Mouse (Mus musculus): Measurements from ENCODE around the gene Kcnk16. TPM values are rescaled to one million over a fixed set of nuclear protein-coding genes. Genes with fewer than 3 reads are reported as not detected.

Kcnk16 gene
- polyA plus RNA-seq, 1 experiment: not detected

- H3ac ChIP-seq (ENCODE audit: control insufficient read depth, insufficient read length, low read depth): no peak overlapping the region
- H3K79me3 ChIP-seq (ENCODE audit: low read depth): no peaks in the 10 kb centered on the region
- TF ChIP-seq USF1 (IDR thresholded peaks at IDR 0.05; ENCODE audit: low read depth) (no peak), FOSL1 (IDR thresholded peaks at IDR 0.05; ENCODE audit: insufficient read depth, low read length, poor library complexity, severe bottlenecking) (no peak), MAX (IDR thresholded peaks at IDR 0.05) (no peak), MYOG (IDR thresholded peaks at IDR 0.05; ENCODE audit: control insufficient read depth, extremely low read depth, insufficient read length) (no peak), CEBPB (IDR thresholded peaks at IDR 0.05; ENCODE audit: low read depth) (no peak), MYOD1 (IDR thresholded peaks at IDR 0.05; ENCODE audit: control insufficient read depth, insufficient read length, low read depth) (no peak), CTCF (IDR thresholded peaks at IDR 0.05; ENCODE audit: control insufficient read depth, insufficient read depth, insufficient read length) (no peak)
These were observed 42.0 kb downstream of the Kcnk16 start for GRCm38 (mm10) chr14:20226982-20227381.

GRCm38 (mm10) chr14:20226488-20226887 lies 42.5 kb downstream of the Kcnk16 start:
- Histone ChIP-seq H3K79me2 (ENCODE audit: control insufficient read depth, insufficient read depth) (no peaks in the 10 kb centered on the region), H3ac (ENCODE audit: control insufficient read depth, insufficient read length, low read depth) (no peak overlapping the region), H3K27me3 (ENCODE audit: control insufficient read depth, insufficient read depth, insufficient read length) (no peaks in the 10 kb centered on the region), H3K79me3 (ENCODE audit: low read depth) (no peaks in the 10 kb centered on the region), H3K4me3 (ENCODE audit: insufficient read depth, poor library complexity, severe bottlenecking) (no peak overlapping the region), H3K36me3 (ENCODE audit: control insufficient read depth, insufficient read depth) (no peaks in the 10 kb centered on the region)
- TF ChIP-seq FOSL1 (IDR thresholded peaks at IDR 0.05; ENCODE audit: insufficient read depth, low read length, poor library complexity, severe bottlenecking) (no peak), CEBPB (IDR thresholded peaks at IDR 0.05; ENCODE audit: low read depth) (no peak), USF1 (IDR thresholded peaks at IDR 0.05; ENCODE audit: low read depth) (no peak), MYOD1 (IDR thresholded peaks at IDR 0.05; ENCODE audit: control insufficient read depth, insufficient read length, low read depth) (no peak), MYOG (IDR thresholded peaks at IDR 0.05; ENCODE audit: control insufficient read depth, extremely low read depth, insufficient read length) (no peak), CTCF (IDR thresholded peaks at IDR 0.05; ENCODE audit: control insufficient read depth, insufficient read depth, insufficient read length) (no peak), MAX (IDR thresholded peaks at IDR 0.05) (no peak)

More at GRCm38 (mm10) chr14:20226982-20227381, 42.0 kb downstream of the Kcnk16 start:
- no peak overlapping the region for H3K4me3 ChIP-seq (ENCODE audit: insufficient read depth, poor library complexity, severe bottlenecking)
- H3K36me3 ChIP-seq (ENCODE audit: control insufficient read depth, insufficient read depth): no peaks in the 10 kb centered on the region
- H3K79me2 ChIP-seq (ENCODE audit: control insufficient read depth, insufficient read depth): no peaks in the 10 kb centered on the region
- H3K27me3 ChIP-seq (ENCODE audit: control insufficient read depth, insufficient read depth, insufficient read length): no peaks in the 10 kb centered on the region

- Histone ChIP-seq H3ac (ENCODE audit: control insufficient read depth, insufficient read length, low read depth) (no peak overlapping the region), H3K79me2 (ENCODE audit: control insufficient read depth, insufficient read depth) (no peaks in the 10 kb centered on the region), H3K4me3 (ENCODE audit: insufficient read depth, poor library complexity, severe bottlenecking) (no peak overlapping the region), H3K36me3 (ENCODE audit: control insufficient read depth, insufficient read depth) (no peaks in the 10 kb centered on the region), H3K79me3 (ENCODE audit: low read depth) (no peaks in the 10 kb centered on the region), H3K27me3 (ENCODE audit: control insufficient read depth, insufficient read depth, insufficient read length) (no peaks in the 10 kb centered on the region)
- no peak for TF ChIP-seq FOSL1 (IDR thresholded peaks at IDR 0.05; ENCODE audit: insufficient read depth, low read length, poor library complexity, severe bottlenecking)
These were observed 43.5 kb downstream of the Kcnk16 start for GRCm38 (mm10) chr14:20225525-20225924.

- TF ChIP-seq MAX (IDR thresholded peaks at IDR 0.05) (no peak), CTCF (IDR thresholded peaks at IDR 0.05; ENCODE audit: control insufficient read depth, insufficient read depth, insufficient read length) (no peak), CEBPB (IDR thresholded peaks at IDR 0.05; ENCODE audit: low read depth) (no peak)
- Histone ChIP-seq H3K4me3 (ENCODE audit: insufficient read depth, poor library complexity, severe bottlenecking) (no peak overlapping the region), H3K79me3 (ENCODE audit: low read depth) (no peaks in the 10 kb centered on the region), H3K79me2 (ENCODE audit: control insufficient read depth, insufficient read depth) (no peaks in the 10 kb centered on the region), H3ac (ENCODE audit: control insufficient read depth, insufficient read length, low read depth) (no peak overlapping the region), H3K36me3 (ENCODE audit: control insufficient read depth, insufficient read depth) (no peaks in the 10 kb centered on the region), H3K27me3 (ENCODE audit: control insufficient read depth, insufficient read depth, insufficient read length) (no peaks in the 10 kb centered on the region)
These were observed 44.3 kb downstream of the Kcnk16 start for GRCm38 (mm10) chr14:20224576-20225218.

- TF ChIP-seq MAX (IDR thresholded peaks at IDR 0.05): no peak
- no peak overlapping the region for H3K4me3 ChIP-seq (ENCODE audit: insufficient read depth, poor library complexity, severe bottlenecking)
- no peaks in the 10 kb centered on the region for H3K79me3 ChIP-seq (ENCODE audit: low read depth)
- H3K36me3 ChIP-seq (ENCODE audit: control insufficient read depth, insufficient read depth): no peaks in the 10 kb centered on the region
- H3K79me2 ChIP-seq (ENCODE audit: control insufficient read depth, insufficient read depth): no peaks in the 10 kb centered on the region
- no peaks in the 10 kb centered on the region for H3K27me3 ChIP-seq (ENCODE audit: control insufficient read depth, insufficient read depth, insufficient read length)
- H3ac ChIP-seq (ENCODE audit: control insufficient read depth, insufficient read length, low read depth): no peak overlapping the region
These were observed 44.8 kb downstream of the Kcnk16 start for GRCm38 (mm10) chr14:20224163-20224562.

GRCm38 (mm10) chr14:20223253-20223652 lies 45.7 kb downstream of the Kcnk16 start:
- H3K4me3 ChIP-seq (ENCODE audit: insufficient read depth, poor library complexity, severe bottlenecking): no peak overlapping the region
- H3K27me3 ChIP-seq (ENCODE audit: control insufficient read depth, insufficient read depth, insufficient read length): no peaks in the 10 kb centered on the region
- H3K36me3 ChIP-seq (ENCODE audit: control insufficient read depth, insufficient read depth): no peaks in the 10 kb centered on the region
- no peaks in the 10 kb centered on the region for H3K79me3 ChIP-seq (ENCODE audit: low read depth)
- no peak overlapping the region for H3ac ChIP-seq (ENCODE audit: control insufficient read depth, insufficient read length, low read depth)
- TF ChIP-seq CTCF (IDR thresholded peaks at IDR 0.05; ENCODE audit: control insufficient read depth, insufficient read depth, insufficient read length) (no peak), MAX (IDR thresholded peaks at IDR 0.05) (no peak), FOSL1 (IDR thresholded peaks at IDR 0.05; ENCODE audit: insufficient read depth, low read length, poor library complexity, severe bottlenecking) (no peak), MYOD1 (IDR thresholded peaks at IDR 0.05; ENCODE audit: control insufficient read depth, insufficient read length, low read depth) (no peak), USF1 (IDR thresholded peaks at IDR 0.05; ENCODE audit: low read depth) (no peak), MYOG (IDR thresholded peaks at IDR 0.05; ENCODE audit: control insufficient read depth, extremely low read depth, insufficient read length) (no peak), CEBPB (IDR thresholded peaks at IDR 0.05; ENCODE audit: low read depth) (no peak)
- H3K79me2 ChIP-seq (ENCODE audit: control insufficient read depth, insufficient read depth): no peaks in the 10 kb centered on the region

All from C2C12 (cell line).